Mouse (Mus musculus): Measurements from ENCODE around the gene Lrig2.

The Lrig2 gene

DNA sequence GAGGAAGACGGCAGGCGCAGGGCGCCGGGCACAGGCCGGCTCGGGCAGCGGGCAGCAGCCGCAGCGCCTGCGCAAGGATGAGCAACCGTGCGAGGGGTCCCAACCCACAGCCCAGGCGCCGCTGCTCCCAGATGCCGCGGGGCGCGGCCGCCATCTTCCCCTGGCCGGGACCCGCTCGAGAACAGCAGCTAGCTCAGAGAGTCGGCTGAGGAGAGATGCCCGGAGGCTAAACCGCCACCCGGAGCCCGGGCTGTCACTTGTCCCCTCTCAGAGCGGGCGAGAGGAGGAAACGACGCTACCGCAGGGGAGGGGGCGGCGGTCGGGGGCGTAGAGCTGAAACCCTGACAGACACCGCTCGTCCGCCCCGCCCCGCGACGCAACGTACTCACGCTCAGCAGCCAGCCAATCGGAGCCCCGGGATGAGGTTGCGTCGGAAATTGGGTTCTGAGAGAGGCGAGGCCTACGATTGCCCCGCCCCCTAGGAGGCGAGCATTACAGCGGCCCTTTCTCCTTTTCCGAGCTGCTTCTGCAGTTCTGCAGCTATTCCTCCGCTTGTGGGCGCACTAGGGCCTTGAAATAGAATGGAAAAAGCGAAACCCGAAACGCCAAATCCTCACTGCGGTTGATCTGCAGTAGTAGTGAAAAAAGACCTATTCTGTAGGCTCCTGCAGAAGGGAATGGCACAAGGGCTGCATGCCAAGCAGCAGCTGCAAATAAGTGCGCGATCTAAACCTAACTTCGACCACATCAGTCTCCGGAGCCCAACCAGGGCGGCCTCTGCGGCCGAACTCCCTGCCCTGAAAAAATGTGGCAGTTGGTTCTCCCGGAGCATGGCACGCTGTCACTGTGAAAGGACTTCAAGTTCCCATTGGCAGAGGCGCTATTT, at the start of gene Lrig2:
TSS of gene Lrig2 (minus strand) at position 381 of the 886 bp plus-strand sequence.
- DNase-seq = peak; percentile 99

DNA sequence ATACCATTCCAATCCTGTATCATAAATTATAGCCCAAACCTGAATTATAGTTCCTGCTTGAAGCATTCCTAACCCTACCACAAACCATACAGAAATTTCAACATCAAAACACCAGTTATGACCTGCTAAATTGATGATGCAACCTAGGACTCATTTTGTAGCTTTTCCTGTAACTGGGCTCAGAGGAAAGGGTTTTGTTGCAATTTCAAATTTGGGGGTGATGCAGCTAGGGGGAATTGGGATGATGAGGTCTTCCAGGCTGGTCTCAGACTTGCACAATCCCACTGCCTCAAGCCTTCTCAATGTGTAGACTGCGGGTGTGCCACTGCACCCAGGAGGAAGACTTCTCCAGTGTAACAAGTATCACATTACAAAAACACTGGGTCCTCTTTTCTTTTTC, 44.9 kb upstream of the Lrig2 start:
- DNase-seq = no peak

DNA sequence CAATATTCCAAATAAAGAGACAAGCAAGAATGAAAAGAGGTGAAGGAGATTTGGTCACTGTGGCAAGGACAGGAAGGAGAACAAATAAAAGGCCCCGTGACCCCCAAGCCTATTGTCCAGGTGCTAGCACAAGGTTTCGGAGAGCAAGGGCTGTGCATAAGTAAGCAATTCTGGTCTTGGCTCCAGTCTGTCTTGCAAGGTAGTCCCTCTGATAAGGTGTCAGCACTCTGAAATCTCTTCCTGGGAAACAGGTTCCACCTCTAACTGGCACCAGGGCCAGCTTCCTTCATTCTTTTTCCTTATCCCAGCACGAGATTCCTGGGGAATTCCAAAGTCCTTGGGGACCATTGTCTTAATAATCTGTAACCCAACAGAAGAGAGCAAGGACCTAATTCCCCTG, 38.9 kb upstream of the Lrig2 start:
- no peak for DNase-seq

DNA sequence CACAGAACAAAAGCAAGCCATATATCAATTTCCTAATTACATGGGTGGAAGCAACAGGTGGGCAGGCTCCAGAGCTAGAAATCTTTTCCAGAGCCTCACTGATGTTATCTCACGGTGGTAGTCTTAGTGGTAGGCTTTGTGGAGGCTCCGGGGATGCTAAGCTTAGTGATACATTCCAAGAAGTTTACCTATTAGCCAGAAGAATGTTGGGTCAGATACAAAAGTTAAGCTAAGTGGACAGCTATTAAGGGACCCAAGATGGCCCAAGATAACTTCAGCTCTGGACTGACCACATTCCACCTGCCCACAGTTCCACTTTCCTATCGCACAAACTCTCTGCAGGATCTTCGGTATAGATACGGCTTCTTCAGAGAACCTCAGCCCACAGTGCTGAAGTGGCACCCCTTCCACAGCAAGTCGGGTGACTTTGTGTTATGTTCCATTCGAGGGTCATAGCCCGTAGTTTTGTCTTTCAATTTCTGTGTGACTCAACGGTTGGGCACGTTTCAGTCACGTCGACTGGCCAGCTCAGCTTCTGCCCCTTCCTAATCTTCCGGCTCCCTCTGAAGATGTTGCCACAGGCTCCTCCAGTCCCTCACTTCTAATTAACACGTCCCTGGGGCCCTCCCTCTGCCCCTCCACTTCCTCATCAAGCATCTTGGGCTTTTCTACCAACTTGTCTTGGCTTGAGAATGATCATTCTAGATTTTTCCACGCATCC, 36.8 kb upstream of the Lrig2 start:
- DNase-seq = no peak

DNA sequence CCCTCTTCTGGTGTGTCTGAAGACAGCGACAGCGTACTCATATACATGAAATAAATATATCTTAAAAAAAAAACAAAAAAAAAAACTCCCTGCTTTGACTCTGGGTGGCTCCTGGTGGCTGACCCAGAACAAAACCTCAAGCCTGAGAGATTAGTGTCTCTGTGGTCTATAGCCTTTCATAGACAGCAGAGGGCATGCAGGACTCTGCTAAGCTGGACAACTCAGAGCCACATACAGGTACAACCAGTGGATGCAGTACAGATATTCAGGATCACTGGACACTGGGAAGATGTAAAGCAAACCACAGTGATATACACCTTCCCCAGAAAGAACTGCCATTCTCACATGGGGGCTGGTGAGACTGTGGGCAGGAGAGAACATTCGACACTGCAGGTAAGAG, 32.1 kb upstream of the Lrig2 start:
- DNase-seq = no peak

DNA sequence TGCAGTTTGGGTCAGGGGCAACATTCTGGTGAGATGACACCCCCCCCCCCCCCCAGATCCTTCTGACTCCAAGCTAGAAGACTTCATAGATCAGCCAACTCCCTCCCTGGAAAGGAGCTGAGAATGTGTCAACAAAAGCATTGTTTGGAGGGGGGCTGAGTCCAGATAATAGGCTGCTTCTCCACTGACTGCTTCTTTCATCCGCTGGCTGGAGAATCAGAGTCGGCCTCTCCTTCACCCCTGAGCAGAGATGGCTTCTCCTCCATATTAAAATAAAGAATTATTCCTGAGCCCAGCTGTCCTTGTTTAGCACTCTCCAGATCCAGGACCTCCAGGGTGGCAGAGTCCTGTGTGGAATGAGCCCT, 30.3 kb upstream of the Lrig2 start:
- DNase-seq = no peak

DNA sequence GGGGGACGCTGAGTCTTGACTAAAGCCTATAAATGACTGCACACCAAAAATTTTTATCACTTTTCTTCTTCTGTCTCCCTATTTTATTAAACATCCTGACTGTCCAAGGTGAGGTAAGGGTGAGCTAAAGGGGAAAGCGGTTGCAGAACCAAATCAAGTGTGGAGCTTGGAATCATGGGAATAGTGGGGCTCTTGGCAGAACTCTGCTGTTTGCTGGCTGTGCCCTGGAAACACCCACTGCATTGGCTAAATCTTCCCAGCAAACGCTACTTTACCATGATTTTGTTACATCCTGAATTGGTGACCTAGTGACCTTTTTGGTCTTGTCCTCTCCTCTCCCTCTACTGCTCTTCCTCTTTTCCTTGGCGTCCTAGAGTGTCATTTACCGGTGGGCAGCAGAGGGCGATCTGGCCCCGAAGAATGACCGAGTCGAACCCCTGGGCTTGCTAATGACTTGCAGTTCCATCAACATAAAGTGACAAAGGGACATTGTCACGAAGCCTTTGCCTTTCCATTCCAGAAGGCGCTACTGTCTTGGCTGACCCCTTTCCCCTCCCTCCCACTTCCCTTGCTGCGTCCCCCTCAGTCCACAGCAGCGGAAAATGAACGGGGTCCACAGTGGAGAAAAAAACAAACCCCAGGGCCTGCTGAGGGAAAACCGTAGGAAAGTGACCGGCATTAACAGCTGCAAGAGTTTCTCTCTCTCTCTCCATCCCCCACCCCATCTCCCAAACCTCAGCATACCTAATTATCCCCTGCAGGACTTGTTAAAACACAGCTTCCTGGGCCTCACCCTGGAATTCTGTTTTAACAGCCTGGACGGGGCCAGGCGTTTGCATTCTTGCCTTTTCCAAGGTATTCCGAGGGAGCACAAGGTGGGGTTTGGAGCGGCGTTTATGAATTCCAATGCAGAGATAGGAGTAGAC, 29.7 kb upstream of the Lrig2 start:
- DNase-seq = peak; percentile 85

DNA sequence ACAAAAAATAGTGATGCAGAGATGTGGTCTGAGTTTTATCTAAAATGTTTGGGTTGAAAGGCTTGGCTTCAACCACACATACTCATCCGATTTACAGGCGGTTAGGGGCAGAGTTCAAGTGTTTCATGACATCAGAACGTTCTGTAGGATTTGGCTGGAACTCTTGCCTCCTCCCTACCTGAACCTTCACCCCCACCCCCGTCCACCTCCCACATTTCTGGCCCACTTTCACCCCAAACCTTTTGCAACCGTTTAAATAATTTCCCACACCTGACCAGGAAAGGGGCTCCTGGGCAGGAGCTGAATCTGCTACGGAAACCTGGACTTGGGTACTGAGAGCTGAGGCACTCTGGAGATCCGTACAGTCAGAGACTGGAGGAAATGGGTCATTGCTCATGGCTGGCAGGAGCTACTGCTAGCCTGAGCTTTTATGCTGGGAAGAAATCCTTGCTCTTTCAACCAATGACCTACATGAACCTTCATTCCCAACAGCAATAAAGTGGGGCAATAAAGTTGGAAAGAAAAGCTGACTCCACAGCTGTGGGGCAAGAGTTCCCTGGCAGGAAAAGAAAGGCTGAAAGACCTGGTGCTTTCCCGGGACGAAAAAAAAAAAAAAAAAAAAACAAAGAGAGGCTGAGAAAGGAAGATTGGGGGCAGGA, 28.9 kb upstream of the Lrig2 start:
- DNase-seq = peak; percentile 24

DNA sequence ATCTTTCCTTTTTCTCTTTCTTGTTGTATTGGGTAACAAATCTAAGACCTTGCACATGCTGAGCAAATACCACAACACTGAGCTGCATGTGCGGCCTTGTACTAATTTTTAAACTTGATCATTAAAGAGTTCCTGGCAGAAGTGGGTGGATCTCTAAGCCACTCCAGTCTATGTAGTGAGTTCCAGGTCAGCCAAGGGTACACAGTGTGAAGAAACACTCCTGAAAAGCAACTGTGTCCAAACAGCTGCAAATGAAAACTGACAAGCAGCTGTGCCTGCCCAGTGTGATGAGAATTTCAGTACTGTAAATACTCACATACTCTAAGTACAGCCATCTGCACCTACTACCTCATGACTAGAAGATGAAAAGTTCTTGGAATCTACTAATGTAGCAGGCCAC, 21.5 kb upstream of the Lrig2 start:
- no peak for DNase-seq

DNA sequence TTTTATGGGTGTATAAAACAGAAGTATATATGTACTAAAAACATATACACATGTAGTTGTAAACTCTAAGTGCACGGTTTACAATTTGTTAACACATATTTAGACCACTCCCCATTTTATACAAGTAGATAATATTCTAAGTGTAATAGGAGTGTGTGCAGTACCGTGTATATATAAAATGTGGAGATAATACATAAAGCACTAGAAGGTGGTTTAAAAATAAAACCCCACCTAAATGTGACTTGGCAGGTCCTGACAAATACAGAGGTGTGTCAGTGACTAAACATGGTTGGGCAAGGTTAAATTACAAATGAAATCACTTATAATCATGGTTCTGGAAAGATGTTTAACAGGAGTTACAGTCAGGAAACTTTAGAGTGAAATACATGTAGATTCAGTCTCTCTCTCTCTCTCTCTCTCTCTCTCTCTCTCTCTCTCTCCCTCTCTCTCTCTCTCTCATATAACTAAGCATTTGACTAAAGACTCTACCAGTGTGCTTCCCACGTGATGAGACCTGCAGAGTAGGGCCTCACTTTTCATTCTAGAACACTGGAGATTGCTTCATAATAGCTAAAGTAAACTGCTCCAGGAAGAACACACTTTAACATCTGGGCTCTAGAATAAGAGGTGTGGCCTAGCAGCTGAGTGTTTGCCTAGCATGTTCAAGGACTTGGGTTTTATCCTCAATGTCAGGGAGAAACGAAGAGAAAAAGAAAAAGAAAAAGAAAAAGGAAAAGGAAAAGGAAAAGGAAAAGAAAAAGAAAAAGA, 14.6 kb upstream of the Lrig2 start:
- DNase-seq = peak; percentile 69

DNA sequence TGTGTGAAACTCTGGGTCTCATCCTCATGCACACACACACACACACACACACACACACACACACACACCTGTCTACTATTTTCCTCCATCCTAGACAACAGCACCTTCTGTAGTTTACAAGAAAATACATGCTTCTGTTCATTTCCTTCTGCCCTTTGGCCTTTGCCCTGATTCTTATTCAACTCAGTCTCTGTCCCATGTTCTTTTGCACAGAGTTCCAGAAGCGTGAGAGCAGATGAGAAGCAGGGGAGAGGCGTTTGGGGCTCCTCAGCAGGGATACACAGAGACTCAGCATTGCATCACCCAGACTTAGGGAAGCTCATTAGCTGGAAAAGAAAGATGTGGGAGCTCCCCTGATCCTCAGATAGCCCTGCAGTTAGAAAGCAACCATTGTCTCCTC, 13.8 kb upstream of the Lrig2 start:
- no peak for DNase-seq

DNA sequence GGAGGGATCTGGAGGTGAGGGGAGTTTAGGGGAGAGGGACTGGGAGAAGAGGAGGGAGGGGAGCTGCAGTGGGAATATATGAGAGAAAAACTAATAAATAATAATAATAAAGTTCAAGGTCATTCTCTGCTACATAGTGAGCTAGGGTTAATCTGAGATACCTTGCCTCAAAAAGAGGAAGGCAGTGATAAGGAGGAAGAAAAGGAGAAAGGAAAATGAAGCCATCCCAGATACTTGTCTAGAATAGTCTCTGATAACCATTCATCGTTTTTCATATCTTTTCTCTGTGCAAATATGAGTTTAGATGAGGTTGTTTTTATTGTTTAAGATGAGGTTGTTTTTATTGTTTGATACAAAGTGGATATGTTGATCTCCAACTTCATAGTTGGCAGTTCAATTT, 13.3 kb upstream of the Lrig2 start:
- DNase-seq = no peak

DNA sequence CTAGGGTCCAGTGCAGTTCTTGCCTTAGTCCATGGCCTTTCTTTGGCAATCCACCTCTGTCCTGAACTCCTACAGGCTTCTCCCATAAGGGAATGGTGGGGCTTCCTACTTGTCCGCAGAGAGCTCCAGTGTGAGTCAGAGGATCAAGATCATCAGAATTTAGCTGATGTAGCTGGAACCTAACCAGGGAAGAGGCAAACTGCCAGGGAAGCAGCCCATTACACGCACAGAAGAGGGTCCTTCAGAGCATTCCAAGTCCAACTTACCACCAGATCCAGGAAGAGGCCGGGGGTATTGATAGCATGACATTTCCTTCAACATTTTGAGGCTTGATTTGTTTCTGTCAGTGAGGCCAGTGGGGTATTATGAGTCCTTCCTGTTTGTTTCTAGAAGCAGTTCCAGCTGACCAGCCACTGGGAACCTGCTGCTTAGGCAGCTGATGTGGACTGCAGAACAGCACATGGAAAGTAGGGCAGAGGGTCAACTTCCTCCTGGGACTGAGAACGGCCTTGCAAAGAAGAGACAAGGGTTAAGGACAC, 11.7 kb upstream of the Lrig2 start:
- DNase-seq = peak; percentile 42

DNA sequence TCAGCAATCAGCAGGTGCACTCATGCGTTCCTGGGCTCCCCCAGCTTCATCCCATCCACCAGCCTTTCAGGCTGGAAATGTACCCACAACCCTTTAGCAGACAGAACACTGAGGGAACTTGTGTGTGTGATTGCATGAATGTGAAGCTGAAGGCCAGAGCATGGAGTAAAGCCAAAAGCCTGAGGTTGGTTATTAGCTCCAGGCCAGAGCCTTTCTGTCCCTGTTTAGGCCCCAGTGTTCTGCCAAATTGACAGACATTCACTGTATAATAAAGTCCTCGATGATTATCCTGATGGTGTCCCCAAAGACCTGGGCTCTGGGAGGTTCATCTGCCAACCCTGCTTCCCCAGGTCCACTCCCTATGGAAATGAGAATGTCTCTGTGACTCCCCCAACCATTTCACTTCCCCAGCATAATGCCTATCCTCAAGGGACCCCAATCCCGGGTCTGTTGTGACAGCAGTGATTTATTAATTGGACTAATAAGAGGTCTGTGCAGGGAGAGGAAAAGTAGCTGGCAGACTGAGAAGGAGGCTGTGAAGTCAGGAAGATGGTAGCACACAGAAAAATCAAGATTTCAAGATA, 9.7 kb upstream of the Lrig2 start:
- no peak for DNase-seq

DNA sequence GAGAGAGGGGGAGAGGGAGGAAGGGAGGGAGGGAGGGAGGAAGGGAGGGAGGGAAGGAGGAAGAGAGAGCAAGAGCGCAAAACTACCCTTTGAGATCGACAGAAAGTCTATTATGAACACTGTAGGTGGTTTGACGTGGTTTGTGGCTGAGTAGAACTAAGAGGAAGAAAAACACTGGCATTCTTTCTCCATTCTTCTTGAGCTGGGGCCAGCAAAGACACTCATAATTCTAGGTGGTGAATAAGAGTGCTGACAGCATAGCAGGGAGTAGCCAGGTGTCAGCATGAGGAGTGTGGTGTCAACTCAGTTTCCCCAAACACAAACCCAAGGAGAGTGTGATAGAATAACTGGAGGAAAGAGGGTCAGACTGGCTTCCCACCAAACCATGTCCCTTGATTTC, 8.8 kb upstream of the Lrig2 start:
- DNase-seq = no peak

DNA sequence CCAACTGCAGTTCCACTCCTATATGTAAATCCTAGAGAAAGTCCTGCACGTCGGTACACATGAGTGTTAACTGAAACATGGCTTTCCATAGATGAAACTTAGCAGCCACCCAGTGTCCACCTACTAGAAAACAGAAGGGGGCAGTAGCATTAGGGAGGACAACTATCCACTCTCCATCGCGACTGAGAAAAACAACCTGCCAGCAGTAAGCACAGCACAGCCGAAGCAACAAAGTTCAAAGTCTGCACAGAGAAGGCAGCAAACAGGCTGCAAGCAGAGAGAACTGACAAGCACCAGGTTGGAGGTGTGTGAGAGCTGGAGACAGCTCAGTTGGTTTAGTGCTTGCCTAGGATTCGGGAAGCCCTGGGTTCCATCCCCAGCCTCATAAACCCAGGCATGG, 7.2 kb upstream of the Lrig2 start:
- DNase-seq = no peak

DNA sequence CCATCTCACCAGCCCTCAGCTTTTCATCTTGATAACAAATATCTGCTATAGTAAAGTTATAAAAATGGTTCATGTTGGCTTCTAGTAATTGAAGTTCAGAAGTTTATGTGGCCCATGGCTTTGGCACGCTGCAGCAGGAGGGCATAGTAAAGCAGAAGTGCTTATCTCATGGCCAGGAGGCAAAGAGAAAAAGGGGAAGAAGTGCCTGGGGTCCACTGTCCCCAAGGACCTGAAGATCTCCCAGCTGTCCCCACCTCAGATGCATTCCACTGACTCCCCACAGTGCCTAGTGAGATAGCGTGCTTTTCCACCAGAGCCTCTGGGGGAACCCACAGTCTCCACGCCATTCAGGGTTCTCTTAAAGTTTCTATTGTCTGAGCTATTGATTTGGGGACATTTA, 6.7 kb upstream of the Lrig2 start:
- no peak for DNase-seq

DNA sequence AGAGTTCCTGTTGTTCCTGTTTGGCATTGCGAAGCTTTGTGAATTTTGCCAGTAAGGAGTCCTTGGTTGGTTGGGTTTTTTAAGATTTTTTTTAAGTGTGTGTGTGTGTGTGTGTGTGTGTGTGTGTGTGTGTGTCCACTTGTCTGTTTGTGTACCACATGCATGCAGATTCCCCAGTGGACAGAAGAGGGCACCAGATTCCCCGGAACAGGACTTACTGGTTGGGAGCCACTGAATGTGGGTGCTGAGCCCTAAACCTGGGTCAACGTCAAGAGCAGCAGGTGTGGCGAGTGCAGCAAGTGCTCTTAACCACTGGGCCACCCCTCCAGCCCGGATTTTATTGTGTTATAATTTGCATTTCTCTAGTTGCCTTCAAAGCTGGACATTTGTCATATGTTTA, 5.4 kb upstream of the Lrig2 start:
- DNase-seq = no peak

DNA sequence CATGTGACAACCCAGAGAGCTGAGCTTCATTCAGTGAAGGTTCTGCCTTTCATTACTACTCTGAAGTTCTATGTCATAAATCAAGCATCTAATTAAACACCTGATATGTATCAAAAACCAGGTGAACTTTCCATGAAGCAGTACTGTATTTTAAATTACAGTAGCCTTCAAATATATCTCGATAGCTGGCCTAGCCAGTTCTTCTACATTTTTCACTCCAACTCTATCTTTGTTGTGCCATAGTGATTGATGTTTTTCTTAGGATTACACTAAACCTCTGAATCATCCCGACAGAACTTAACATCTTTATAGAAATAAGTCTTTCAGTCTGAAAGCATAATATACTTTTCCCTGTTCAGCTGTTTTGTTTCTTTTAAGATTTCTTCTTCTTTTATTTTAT, 2.8 kb upstream of the Lrig2 start:
- no peak for DNase-seq

DNA sequence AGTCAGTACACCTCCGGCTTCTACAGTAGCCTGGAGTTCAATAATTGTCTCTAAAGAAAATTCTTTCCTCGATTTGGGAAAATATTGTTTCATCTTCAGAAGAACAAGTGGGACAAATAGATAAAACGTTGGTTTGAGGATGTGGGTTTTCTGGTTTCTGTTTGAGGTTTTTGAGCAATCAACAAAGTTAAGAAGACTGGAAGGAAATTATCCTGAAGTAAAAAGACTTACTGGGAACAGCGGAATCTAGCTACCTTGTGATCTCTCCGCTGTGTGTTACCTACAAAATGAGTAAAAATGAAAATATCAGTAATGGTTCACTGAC, 668 bp upstream of the Lrig2 start:
- DNase-seq = no peak

DNA sequence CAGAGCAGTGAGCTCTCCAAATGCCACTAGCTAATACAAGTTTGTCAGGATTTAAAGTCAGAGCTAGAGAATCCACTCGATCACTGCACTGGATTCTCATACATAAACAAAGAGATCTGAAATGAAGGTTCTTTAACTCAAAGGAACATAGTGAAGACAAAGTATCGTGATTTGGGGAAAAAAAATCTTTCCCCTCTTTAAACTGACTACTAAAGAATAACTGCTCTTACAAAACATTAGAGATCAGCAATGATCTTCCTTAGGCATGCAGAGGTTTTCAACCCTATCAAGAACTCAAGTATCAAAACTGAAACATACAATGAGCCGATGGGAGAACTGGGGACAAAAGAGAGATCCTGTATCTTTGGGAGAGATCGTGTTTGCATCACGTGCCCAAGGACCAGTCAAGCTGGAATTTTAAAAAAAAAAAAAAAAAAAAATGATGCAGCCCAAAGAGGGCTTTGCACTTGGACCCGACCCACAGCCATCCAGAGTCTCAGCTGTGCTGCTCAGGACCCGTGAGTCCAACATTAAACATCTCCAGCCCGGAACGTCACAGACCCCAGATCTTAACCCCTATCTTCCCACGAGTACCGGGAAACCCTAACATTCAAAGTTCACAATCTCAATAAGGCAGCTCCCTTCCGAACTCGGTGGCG, 818 bp downstream of the Lrig2 start:
- DNase-seq = no peak

All from lung, postnatal 36 days (tissue).